Mouse (Mus musculus) ES-E14 (cell line): ENCODE results near the gene Hoxa13. TPM values are rescaled to one million over a fixed set of nuclear protein-coding genes. Genes with fewer than 3 reads are reported as not detected.
A peak's percentile ranks its signal among the peaks of the same experiment; 100 is the strongest.

Experiments used
- DNase-seq: peaks from one replicate; pipeline ENCODE4 v3.0.0-alpha.2; 2013; ENCODE audit warnings: low read depth, low spot score
- H3K27ac ChIP-seq: 2 replicates; pipeline ENCODE4 v1.5.1; 2012; ENCODE audit warnings: low read depth, mild to moderate bottlenecking, low read length, moderate library complexity, mixed read lengths; ENCODE audit not compliant: poor library complexity, insufficient read depth, severe bottlenecking
- H3K36me3 ChIP-seq: 2 replicates; pipeline ENCODE4 v1.6.1; 2012; ENCODE audit warnings: mild to moderate bottlenecking, low read length, moderate library complexity, mixed read lengths; ENCODE audit not compliant: control insufficient read depth, poor library complexity, insufficient read depth, severe bottlenecking
- H3K4me1 ChIP-seq, 2 experiments: fragments of 150-350 bp in 1 of 2; sonication (generic) in 1 of 2; 2 replicates each; pipeline ENCODE4 v1.6.1; 2012; ENCODE audit warnings: low read length in 2 of 2, mild to moderate bottlenecking in 1 of 2, mixed read lengths in 1 of 2; ENCODE audit not compliant: control insufficient read depth in 2 of 2, insufficient read depth in 2 of 2, poor library complexity in 1 of 2
- H3K4me3 ChIP-seq, 2 experiments: fragments of 150-350 bp in 1 of 2; sonication (generic) in 1 of 2; 2 replicates each; pipeline ENCODE4 v1.5.1; 2012; ENCODE audit warnings: low read length in 2 of 2, low read depth in 1 of 2, mild to moderate bottlenecking in 1 of 2, mixed read lengths in 1 of 2; ENCODE audit not compliant: insufficient read depth in 1 of 2, poor library complexity in 1 of 2, severe bottlenecking in 1 of 2
- H3K9ac ChIP-seq: 2 replicates; pipeline ENCODE4 v1.6.1; 2012; ENCODE audit warnings: low read depth, mild to moderate bottlenecking, low read length, mixed read lengths; ENCODE audit not compliant: poor library complexity, insufficient read depth, severe bottlenecking
- H3K9me3 ChIP-seq: fragments of 150-350 bp; sonication (generic); 2 replicates; pipeline ENCODE4 v1.6.1; 2012; ENCODE audit warnings: low read depth, mild to moderate bottlenecking, low read length; ENCODE audit not compliant: control insufficient read depth, insufficient read depth
- CHD2 ChIP-seq: IDR thresholded peaks from 2 replicates; pipeline ENCODE4 v1.6.1; 2014; ENCODE audit warnings: mild to moderate bottlenecking, low read depth, low read length, inconsistent platforms
- HCFC1 ChIP-seq: IDR thresholded peaks from 2 replicates; pipeline ENCODE4 v1.6.1; 2012; ENCODE audit warnings: low read length, inconsistent platforms, borderline replicate concordance; ENCODE audit not compliant: insufficient read depth
- MAFK ChIP-seq: IDR thresholded peaks from 2 replicates; pipeline ENCODE4 v1.6.1; 2014; ENCODE audit warnings: mild to moderate bottlenecking, low read depth, low read length, inconsistent platforms; ENCODE audit not compliant: insufficient read depth
- ZC3H11A ChIP-seq: IDR thresholded peaks from 2 replicates; pipeline ENCODE4 v1.6.1; 2012; ENCODE audit warnings: low read depth, mild to moderate bottlenecking, inconsistent platforms, low read length, borderline replicate concordance
- ZNF384 ChIP-seq: IDR thresholded peaks from 2 replicates; pipeline ENCODE4 v1.6.1; 2012; ENCODE audit warnings: low read depth, low read length, inconsistent platforms
- in situ Hi-C, 2 experiments: fragments of 600-800 bp; cut with MboI; formaldehyde crosslinking; loops; one replicate each; pipeline ENCODE4 v1.15.1; 2025; ENCODE audit warnings: low sequenced_read_pairs in 2 of 2, inconsistent platforms in 1 of 2; ENCODE audit not compliant: unreplicated experiment in 2 of 2
- total RNA-seq: library from RNA; depleted of rRNA; stranded (reverse); fragments of 300-350 nt; gene quantifications from 2 replicates; pipeline ENCODE4 v1.2.3, GENCODE M21; 2012

Hoxa13 gene
- total RNA-seq, 1 experiment: 0.40 TPM

GRCm38 (mm10) chr6:52234428-52235140 lies 26.1 kb downstream of the Hoxa13 start:
- H3K27ac ChIP-seq: no peak overlapping the region
- TF ChIP-seq ZNF384 (no peak), MAFK (no peak), CHD2 (no peak), HCFC1 (no peak), ZC3H11A (no peak)
- no peaks in the 10 kb centered on the region for H3K9me3 ChIP-seq
- peak overlapping the region; percentile 6 to 28; a peak in 3 of 4 replicates for H3K4me3 ChIP-seq
- peaks cover 0 to 3% of the 10 kb centered on the region in 2 experiments; a peak in 1 of 4 replicates for H3K4me1 ChIP-seq
- in situ Hi-C loops: no loop called here
- no peak for DNase-seq
- no peak overlapping the region for H3K9ac ChIP-seq
- H3K36me3 ChIP-seq: no peaks in the 10 kb centered on the region

GRCm38 (mm10) chr6:52233546-52234427 lies 26.9 kb downstream of the Hoxa13 start:
- Histone ChIP-seq H3K9ac (no peak overlapping the region), H3K27ac (no peak overlapping the region), H3K36me3 (no peaks in the 10 kb centered on the region), H3K9me3 (no peaks in the 10 kb centered on the region), H3K4me3 (peak overlapping the region; percentile 6 to 28; a peak in 2 of 4 replicates), H3K4me1 (peaks cover 0 to 5% of the 10 kb centered on the region in 2 experiments; a peak in 1 of 4 replicates)
- in situ Hi-C loops: no loop called here
- TF ChIP-seq ZC3H11A: no peak
- TF ChIP-seq HCFC1: no peak
- no peak for TF ChIP-seq CHD2
- no peak for TF ChIP-seq ZNF384
- TF ChIP-seq MAFK: no peak
- DNase-seq: no peak

GRCm38 (mm10) chr6:52232984-52233545 lies 27.6 kb downstream of the Hoxa13 start:
- Histone ChIP-seq H3K9ac (no peak overlapping the region), H3K4me3 (no peak overlapping the region), H3K9me3 (no peaks in the 10 kb centered on the region), H3K36me3 (no peaks in the 10 kb centered on the region), H3K27ac (no peak overlapping the region), H3K4me1 (peaks cover 0 to 5% of the 10 kb centered on the region in 2 experiments; a peak in 1 of 4 replicates)
- no peak for DNase-seq
- TF ChIP-seq ZC3H11A (no peak), ZNF384 (no peak), HCFC1 (no peak), MAFK (no peak), CHD2 (no peak)
- in situ Hi-C loops: no loop called here

- no peak for TF ChIP-seq HCFC1
- no peak for TF ChIP-seq ZNF384
- no peak for TF ChIP-seq CHD2
- no peak for TF ChIP-seq ZC3H11A
- TF ChIP-seq MAFK: no peak
- no peaks in the 10 kb centered on the region for H3K9me3 ChIP-seq
- H3K36me3 ChIP-seq: no peaks in the 10 kb centered on the region
- in situ Hi-C loops: no loop called here
- H3K4me1 ChIP-seq: peaks cover 0 to 5% of the 10 kb centered on the region in 2 experiments; a peak in 1 of 4 replicates
- H3K27ac ChIP-seq: no peak overlapping the region
- no peak overlapping the region for H3K9ac ChIP-seq
- no peak for DNase-seq
- no peak overlapping the region for H3K4me3 ChIP-seq
Measured at GRCm38 (mm10) chr6:52232568-52232965, 28.1 kb downstream of the Hoxa13 start.
